Mouse (Mus musculus): ENCODE data around the gene Pdhx. TPM values are rescaled to one million over a fixed set of nuclear protein-coding genes. Genes with fewer than 3 reads are reported as not detected.

Gene Pdhx
- total RNA-seq, 2 experiments from 2014 or later: 69.0 to 104 TPM

DNA sequence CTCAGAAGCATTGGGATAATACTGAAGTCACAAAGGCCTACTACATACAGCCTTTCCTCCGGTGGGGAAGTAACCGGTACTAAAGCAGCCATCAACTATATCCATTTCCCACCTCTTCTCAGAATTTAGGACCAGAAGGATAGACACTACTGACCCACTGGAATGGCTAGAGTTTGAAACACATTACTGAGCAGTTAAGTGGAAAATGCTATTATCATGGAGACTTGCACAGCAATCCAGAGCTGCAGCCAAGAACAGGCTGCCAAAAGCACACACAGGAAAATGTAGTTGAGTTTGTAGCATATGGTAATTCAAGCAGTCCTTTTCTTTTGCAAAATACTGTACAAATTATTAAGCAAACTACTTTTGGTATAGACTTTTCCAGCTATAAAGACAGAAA, 28.0 kb downstream of the Pdhx start:
- intact Hi-C loops (cut with DNase I): no loop called here

DNA sequence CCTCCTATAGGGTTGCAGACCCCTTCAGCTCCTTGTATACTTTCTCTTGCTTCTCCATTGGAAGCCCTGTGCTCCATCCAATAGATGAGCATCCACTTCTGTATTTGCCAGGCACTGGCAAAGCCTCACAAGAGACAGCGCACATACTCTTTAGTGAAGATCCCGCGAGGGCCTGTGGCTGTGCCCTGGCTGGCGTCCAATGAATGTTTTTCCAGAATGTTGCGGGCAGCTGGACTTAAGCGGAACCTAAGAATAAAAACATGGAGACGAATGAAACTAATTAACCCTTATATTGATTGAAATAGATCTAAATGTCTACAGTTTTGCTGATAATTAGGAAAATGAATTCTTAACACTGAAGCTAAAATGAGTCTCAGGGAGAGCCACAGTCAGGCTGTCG, 32.4 kb downstream of the Pdhx start:
- peak; percentile 28 for DNase-seq
- H3K27ac ChIP-seq: no peak overlapping the region
- intact Hi-C loops (cut with DNase I): no loop called here
- no peak for TF ChIP-seq CTCF (IDR thresholded peaks at IDR 0.05)
- H3K4me3 ChIP-seq: no peak overlapping the region

More for the DNA sequence above, 28.0 kb downstream of the Pdhx start:
- H3K4me3 ChIP-seq: no peak overlapping the region
- TF ChIP-seq CTCF (IDR thresholded peaks at IDR 0.05): no peak
- DNase-seq: no peak
- no peak overlapping the region for H3K27ac ChIP-seq

DNA sequence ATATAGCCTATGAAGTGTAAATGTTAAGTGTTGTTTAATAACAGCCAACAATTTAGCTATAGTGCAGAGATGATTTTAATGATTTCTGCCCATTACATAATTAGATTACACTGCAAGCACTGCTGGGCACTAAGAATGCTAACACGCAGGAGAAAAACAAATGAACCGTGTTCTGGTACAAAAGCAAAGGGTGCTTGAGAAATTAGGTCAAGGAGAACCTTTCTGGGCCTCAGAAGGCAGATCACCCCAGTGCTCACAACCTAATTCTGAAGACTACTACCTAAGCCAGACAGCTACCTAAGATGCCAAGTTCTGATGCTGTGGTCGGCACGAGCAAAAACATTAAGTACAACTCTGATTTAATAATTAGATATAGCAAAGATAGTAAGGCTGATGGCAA, 35.5 kb downstream of the Pdhx start:
- no peak for TF ChIP-seq CTCF (IDR thresholded peaks at IDR 0.05)
- Histone ChIP-seq H3K27ac (no peak overlapping the region), H3K4me3 (no peak overlapping the region)
- intact Hi-C loops (cut with DNase I): no loop called here
- DNase-seq: no peak

DNA sequence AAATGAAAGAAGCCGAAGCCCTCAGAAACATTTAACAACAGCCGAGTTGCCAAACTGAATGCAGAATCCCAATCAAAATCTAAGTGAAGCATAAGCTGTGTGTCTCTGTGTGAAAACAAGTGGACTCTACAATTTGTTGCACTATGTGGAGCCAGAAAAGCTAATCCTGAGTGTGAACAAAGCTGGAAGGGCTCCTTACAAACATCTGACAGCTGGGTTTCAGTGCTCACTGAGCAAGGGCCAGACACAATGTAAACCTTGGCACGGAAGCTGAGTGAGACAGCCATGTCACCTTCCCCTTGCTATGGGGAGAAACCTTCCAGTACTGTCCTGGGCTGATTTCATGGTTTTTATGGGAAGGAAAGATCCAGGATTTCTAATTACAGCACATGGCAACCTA, 50.6 kb downstream of the Pdhx start:
- TF ChIP-seq CTCF (IDR thresholded peaks at IDR 0.05): no peak
- intact Hi-C loops (cut with DNase I): no loop called here

DNA sequence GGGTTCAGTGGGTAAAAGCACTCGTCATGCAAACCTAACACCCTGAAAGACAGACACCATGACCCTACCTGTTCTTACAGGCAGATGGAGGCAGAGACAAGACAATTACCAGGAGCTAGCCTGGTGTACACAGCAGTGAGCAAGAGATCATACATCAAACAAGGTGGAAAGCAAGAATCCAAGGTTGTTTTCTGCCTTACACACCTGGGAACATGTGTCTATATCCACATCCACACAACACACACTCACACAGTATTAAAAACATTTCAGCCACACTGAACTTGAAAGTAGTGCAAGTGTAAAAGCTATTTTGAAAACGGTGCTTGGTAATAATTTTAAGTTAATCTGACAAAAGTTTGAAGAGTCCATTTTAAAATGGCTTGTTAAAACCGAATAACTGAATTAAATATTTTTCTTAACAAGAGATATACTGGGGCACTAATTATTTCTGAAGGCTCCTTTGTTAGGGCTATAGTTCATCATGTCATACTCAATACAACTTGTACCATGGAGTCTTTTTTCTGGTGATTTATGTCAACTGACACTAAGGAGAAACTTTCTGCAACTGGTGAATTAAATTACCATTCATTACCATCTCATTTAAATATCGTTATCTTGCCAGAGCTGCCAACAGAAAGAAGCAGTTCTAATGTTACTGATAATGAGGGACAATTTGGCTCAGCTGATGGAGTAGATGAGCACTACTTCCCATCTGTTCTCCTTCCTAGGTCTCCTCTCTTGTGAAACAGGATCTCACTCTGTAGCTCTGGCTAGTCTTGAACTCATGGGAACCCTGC, 52.9 kb downstream of the Pdhx start:
- no peak overlapping the region for H3K27ac ChIP-seq
- intact Hi-C loops (cut with DNase I): loop anchor here (1.0 to 2.0 kb wide), 2 partner anchors 277 to 338 kb away; no protein-coding TSS in a partner anchor
- no peak for DNase-seq
- no peak overlapping the region for H3K4me3 ChIP-seq
- no peak for TF ChIP-seq CTCF (IDR thresholded peaks at IDR 0.05)

More for the DNA sequence above, 50.6 kb downstream of the Pdhx start:
- Histone ChIP-seq H3K4me3 (no peak overlapping the region), H3K27ac (no peak overlapping the region)
- no peak for DNase-seq

DNA sequence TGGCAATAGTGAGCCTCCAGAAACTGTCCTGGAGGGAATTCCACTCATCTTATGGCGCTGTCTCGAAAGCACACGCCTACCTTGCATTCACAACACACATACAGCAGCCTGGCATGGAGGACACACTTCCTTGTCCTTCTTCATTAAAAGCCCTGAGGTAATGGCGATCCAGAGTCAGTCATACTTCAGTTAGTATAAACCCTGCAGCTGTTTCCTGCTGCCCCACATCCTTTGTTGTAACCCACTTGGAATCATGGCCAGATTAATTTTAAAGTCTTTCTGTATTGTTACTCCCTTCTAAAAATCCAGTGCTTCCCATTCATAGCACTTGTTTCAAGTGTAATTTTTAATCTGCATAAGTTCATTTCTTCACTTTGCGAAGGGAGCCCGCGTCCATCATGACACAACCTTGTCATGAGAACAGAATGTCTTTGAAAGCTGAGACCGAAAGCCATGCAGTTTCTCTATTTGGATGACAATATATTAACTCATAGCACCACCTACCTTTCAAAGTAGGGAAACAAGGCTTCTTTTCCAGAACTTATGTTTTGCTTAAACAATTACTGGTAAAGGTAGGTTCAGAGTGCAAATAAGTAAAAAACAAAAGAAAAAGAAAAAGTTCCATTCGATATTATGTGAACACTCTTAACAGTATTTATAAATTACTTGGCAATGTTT, 54.4 kb downstream of the Pdhx start:
- peak overlapping the region; percentile 2; the same call in 1 of the 2 replicates for H3K27ac ChIP-seq
- H3K4me3 ChIP-seq: no peak overlapping the region
- peak; percentile 74 for TF ChIP-seq CTCF (IDR thresholded peaks at IDR 0.05)
- DNase-seq: peak; percentile 28
- intact Hi-C loops (cut with DNase I): loop anchor here (2.0 to 10.0 kb wide), 2 partner anchors 214 to 424 kb away; no protein-coding TSS in a partner anchor

DNA sequence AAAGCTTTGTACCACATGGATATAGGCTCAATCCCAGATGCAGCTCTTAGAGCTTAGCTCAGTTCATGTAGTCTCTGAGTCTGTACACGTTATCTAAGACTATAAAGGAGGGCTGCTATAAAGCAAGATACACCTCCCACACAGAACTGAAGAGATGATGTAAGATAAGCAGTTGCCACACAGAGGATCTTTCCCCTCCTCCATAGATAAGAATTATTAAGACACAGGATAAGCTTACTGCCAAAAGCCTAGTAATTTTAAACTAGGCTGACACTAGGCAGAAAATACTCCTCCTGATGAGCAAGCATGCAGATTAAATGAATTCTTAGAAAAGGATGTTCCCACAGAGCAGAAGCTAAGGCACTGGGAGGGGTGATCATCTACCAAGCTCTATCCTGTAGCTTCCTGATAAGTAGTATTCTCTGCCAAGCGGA, 55.9 kb downstream of the Pdhx start:
- no peak for TF ChIP-seq CTCF (IDR thresholded peaks at IDR 0.05)
- Histone ChIP-seq H3K4me3 (no peak overlapping the region), H3K27ac (no peak overlapping the region)
- DNase-seq: no peak
- intact Hi-C loops (cut with DNase I): loop anchor here (10.0 kb wide), 1 partner anchor 423 kb away; no protein-coding TSS in a partner anchor

DNA sequence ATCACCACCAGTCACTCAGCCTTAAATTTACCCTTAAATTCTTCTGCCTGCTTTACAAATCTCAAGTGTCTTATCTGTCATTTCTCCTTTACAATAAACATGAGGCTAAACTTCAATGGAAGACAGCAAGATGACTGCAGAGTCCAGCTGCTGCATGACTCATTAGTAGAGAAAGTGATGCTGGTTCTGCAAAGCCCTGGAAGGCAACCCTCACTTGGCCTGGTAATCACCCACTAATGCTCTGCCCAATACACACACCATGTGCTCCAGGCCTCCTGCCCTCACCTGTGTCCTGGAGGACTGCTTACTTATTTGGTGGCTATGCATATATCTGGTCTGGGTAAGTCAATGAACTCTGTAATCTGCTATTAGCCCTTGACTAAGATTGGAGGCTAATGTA, 57.2 kb downstream of the Pdhx start:
- intact Hi-C loops (cut with DNase I): loop anchor here (10.0 kb wide), 1 partner anchor 421 kb away; no protein-coding TSS in a partner anchor
- no peak for TF ChIP-seq CTCF (IDR thresholded peaks at IDR 0.05)
- DNase-seq: no peak
- H3K27ac ChIP-seq: no peak overlapping the region
- no peak overlapping the region for H3K4me3 ChIP-seq

DNA sequence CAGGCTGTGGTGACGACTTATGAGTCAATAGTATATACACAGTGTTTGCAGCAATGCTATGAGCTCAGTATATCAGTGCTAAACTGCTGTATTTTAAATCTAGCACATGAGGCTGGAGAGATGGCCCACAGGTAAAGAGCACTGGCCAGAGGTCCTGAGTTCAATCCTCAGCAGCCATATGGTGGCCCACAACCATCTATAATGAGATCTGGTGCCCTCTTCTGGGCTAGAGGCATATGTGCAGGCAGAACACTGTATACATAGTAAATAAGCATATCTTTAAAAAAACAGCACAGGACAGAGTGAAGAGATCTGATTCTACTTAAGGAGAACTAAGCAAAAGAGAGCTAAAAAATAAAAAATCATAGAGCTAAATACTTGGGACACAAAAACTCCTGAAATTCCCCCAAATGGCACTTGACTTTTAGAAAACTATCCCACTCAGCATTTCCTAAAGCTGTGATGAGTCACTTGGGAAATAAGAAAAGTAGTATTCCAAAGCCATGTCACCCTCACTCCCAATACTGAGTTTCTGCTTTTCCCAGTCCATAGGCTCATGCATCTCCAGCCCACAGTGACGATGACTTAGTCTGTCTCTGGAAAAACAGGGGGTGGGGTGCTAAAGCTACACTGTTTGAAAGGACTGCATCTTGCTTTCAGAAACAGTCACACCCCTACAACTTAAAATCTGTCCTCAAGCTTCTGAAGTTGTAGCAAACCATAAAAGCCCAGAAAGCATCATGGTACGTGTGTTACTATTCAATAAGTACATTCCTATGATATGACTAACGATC, 60.3 kb downstream of the Pdhx start:
- intact Hi-C loops (cut with DNase I): loop anchor here (10.0 kb wide), 1 partner anchor 418 kb away; no protein-coding TSS in a partner anchor

DNA sequence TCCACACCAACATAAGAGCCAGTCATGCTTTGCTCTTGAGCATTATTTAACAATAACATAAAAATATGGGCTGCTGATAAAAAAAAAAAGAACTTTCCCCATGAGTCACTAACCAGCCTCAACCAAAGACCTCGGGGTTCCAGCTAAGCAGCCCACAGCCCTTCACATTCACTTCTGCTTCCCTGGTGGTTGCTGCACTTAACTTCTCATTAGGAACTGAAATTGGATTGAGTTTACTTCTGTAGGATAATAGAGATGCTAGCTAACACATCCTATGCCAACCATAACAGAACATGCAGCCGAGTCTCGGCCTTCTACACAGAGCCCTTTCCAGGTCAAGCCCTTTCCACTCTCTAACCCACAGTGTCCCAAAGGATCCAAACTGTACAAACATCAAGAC, 65.1 kb downstream of the Pdhx start:
- Histone ChIP-seq H3K27ac (no peak overlapping the region), H3K4me3 (no peak overlapping the region)
- DNase-seq: no peak
- intact Hi-C loops (cut with DNase I): no loop called here
- no peak for TF ChIP-seq CTCF (IDR thresholded peaks at IDR 0.05)

More for the DNA sequence above, 60.3 kb downstream of the Pdhx start:
- no peak for DNase-seq
- Histone ChIP-seq H3K4me3 (no peak overlapping the region), H3K27ac (no peak overlapping the region)
- peak; percentile 49 for TF ChIP-seq CTCF (IDR thresholded peaks at IDR 0.05)

DNA sequence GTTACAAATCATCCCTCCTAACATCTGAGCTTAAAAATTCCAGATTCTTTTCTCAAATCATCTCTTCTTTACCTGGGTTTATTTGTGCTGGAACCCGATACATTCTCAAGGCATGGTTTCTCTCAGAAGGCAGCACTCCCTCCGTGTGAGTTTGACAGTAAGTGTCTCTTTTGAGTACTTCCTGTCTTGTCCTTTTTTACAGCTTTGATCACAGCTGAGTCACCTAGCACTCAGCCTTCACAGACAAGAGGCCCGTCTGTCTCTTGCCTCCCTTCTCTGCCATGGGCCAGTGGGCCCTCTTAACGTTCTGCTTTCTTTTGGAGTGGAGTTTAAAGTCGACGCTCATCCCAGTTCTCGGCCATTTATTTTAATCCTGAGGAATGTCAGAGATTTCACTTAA, 68.7 kb downstream of the Pdhx start:
- Histone ChIP-seq H3K4me3 (no peak overlapping the region), H3K27ac (no peak overlapping the region)
- intact Hi-C loops (cut with DNase I): no loop called here
- no peak for TF ChIP-seq CTCF (IDR thresholded peaks at IDR 0.05)
- no peak for DNase-seq

DNA sequence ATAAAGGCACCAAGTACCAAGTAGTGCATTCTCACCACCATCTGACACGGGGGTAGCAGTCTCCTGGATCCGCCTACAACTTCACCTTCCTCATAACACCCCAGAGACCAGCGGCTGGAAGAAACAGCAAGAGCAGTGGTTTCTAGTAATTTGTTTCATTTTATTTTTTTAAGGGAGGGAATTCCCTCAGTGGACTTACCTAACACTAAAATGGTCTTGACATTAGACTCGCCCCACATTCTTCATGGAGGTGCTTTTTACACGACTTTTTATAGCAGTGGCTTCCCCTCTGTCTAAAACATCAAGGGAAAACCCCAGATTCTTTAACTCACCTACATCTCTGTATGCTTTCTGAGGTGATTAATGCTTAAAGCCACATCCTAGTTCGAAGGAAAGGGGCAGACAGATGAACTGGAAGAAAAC, 74.1 kb downstream of the Pdhx start:
- TF ChIP-seq CTCF (IDR thresholded peaks at IDR 0.05): no peak
- intact Hi-C loops (cut with DNase I): no loop called here
- no peak overlapping the region for H3K4me3 ChIP-seq
- H3K27ac ChIP-seq: no peak overlapping the region
- no peak for DNase-seq
